Mouse (Mus musculus) layer of hippocampus, postnatal 25 days (tissue): ENCODE measurements around the gene Styx. TPM values are rescaled to one million over a fixed set of nuclear protein-coding genes. Genes with fewer than 3 reads are reported as not detected.
A peak's percentile ranks its signal among the peaks of the same experiment; 100 is the strongest.
"Not testable (repeated sequence)": the region's sequence is repeated elsewhere in the genome, so short reads cannot be mapped to it uniquely, and the experiment has no call there.

Experiments used
- DNase-seq, 2 experiments: peaks; one replicate each; pipeline ENCODE4 v3.0.0; 2022; ENCODE audit warnings: mixed read lengths in 2 of 2, low spot score in 1 of 2; ENCODE audit errors: extremely low spot score in 1 of 2
- total RNA-seq, 2 experiments: library from RNA; stranded (reverse); gene quantifications; 2 replicates each; pipeline ENCODE4 v1.2.3; 2021

The Styx gene
- total RNA-seq, 2 experiments from 2014 or later = 15.0 to 16.8 TPM

DNA sequence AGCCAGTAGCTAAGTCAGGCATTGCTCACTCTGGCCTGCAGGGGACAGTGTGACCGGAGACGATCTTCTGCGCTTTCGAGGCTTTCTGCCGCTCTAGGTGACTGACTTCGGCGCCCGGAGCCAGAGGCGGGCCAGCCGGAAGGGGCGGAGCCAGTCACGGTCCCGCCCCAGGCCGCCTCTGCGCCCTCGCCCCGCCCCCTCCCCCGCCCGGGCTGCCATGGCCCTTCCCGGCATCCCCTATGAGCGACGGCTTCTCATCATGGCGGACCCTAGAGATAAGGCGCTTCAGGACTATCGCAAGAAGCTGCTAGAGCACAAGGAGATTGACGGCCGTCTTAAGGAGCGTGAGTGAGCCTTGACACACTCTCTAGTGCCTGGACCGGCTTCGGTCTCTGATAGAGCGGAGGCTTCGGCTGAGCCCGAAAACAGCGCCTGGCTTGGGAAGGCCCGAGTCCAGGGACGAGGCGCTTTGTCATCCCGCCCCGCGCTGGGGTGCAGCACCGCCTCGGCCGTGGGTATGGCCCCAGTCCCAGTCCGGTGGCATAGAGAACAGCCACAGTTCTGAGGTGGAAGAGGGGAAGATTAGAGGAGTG, 21.2 kb upstream of the Styx start, which contains the start of gene Psmc6:
Gene Psmc6 (plus strand): TSS at position 200 of the 593 bp plus-strand sequence.
- peak; percentile 72 to 74 for DNase-seq

DNA sequence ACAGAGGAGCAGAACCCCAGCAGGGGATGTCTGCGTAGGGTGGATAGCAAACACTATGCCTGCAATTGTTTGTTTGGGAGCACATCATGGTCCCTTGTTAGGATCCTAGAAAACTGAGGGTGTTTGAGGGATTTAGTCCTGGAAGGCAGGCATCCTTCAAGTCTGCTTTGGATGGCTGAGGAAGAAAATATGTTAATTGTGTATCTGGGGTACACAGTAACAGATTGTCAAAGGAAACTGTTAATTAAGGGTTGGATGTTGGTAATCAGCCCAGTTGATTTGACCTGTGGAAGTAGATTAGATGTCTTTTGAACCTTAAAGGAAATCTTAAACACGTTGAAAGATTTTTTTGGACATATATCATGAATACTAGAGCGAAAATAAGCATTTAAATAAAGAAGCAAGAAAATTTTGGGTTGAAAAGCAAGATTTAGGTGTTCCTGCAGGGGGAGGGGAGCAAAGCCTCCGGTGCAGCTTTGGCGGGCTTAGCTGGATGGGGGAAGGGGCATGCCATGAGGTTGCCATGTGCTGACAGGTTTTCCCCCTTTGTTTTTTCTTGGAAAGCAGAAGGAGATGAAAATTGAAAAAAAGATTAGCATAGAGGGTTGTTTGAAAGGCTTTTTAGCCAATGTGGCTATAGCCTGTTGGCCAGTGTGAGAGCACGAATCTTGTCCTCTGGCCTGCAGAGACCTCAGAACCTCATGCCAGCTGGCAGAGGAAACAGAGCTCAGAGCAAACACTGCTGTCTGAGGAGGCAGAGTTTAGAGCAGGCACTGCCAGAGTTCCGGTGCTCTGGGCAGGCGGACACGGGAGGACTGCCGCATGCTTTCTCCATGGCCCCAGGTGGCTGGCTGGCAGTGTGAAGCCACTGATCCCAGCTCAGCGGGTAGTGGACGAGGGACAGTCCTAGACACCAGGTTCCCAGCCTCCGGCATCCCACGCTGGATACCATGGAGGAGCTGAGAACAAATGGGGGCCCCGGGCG, 13.6 kb downstream of the Styx start:
- DNase-seq = no peak

DNA sequence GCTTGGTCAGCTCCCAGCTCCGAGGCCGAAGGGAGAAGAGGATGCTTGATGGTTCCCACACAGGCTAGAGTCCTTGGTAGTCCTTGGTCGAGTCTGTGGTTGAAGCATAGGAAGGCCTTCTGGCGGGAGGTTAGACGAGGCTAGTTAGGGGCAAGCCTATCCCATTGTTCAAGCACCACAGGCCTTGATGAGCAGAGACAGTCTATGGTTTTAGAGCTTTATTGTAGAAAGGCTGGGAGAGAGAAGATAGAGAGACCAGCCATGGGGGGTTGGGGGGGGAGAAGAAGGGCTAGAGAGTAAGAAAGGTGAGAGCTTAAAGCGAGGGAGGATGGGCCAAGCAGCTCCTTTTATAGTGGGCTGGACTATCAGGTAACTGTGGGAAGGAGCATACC, 14.3 kb downstream of the Styx start:
- no peak for DNase-seq

DNA sequence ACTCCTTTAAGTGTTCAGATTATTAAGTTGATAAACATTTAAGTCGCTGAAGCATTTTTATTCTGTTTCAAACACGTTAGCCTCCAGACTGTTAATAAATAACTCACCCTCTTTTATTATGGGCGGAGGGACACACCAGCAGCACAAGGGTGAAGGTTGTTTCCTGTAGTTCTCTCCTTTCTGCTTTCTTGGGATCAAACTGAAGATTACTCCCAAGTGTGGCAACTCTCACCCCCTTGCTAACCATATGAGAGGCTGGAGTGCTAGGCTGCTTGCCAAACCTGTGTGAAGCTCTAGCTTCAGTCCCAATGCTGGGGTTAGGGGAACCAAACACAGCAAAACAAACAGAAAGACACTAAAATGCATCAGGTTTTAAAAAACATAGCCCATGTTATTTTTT, 27.9 kb downstream of the Styx start:
- no peak for DNase-seq

DNA sequence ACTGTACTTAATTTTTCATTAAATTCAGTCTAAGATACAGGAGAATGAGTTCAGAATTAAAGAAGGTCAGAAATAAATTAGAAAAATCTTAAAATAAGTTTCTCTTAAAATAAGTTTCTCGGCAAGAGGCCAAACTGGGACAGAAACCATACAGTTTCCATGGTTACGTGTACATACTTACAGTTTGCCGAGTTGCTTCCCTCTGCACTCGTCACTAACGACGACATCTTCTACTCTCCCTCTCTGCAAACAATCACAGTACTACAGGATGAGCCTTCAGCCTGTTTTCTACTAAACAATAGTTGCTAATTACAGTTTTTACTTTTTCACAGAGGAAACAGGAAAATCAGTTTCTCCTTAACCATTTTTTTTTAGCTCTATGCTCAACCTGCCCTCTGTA, 29.9 kb downstream of the Styx start:
- no peak for DNase-seq

DNA sequence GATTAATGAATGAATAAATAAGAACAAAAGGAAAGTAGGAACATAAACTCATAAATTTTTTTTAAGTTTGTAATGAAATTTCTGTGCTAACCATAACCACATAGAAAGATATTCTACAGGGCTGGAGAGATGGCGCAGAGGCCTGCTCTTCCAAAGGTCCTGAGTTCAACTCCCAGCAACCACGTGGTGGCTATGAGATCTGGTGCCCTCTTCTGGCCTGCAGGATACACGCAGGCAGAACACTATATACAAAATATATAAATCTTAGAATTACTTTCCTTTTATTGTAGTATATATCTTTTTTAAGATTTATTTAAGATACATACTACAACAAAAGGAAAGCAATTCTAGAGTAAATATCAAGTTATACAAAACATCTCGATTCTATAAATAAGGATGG, 32.0 kb downstream of the Styx start:
- no peak for DNase-seq

DNA sequence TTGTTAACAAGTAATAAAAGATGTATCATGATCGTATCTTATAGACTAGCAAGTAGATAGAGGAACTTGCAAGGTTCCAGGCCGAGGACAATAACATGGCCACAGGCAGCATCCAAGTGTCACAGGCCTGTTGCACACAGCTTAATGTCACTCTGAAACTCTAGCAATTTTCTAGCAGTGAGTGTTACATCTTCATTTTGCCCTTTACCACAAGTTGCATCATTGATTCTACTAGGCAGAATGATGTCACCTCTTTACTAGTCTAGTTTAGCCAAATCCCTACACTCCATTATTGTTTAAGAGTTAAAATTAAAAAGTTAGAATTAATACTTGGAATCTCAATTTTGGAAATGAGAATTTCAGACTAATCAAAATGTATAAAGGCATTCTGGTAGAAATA, 34.7 kb downstream of the Styx start:
- no peak for DNase-seq

DNA sequence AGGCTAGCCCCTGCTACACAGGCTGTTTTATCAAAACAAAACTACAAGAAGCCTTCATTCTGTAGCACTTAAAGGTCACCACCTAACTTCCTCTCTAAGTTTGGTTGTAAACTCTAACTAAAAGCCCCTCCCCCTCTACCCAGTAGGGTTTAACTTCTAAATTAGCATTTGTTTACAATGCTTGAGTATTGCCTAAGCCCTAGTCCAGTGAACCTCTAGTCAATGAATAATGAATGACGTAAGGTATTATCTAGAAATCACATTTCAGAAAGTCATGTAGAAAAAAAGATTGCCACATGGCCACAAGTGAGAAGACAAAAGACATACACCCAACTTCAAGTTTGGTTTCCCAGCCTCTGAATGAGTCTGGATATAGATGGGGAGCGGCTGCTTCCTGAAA, 36.6 kb downstream of the Styx start:
- DNase-seq = no peak

DNA sequence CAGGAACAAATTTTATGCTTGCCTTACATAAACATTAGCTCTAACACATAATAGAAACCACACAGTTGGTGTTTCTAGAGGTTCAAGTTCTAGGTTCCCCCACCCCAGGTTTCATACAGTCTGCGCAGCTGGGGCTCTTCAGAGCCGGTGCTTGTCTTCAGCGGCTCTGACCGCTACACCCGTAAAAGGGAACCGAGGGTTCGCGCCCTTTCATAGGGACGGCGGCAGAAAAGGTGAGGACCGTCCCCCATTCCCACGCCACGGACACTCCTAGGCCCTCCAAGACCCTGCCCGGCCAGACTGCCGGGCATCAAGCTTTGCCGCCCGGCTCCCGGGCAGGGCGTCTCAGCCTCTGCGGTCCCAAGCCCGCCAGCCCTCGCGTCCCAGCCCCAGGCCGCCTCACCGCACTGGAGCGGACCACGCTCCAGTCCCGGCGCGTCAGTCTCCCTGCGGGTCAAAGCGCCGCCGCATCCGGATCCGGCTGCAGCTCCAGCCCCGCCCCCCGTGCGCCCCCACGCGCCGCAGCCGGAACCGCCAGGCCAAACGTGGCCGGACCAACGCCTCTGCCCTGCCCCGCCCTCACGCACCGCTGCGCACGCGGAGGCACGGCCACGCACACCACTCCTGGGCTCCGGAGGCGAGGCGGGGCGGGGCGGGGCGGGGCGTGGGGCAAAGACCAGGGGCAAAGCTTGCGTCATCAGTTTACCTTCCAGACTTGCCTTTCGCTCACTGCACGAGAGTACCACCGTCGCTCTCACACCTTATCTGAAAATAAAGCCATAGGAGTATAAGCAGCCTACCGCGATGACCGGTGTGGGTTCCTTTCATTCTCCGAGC, 37.7 kb downstream of the Styx start:
- peak; percentile 75 to 82 for DNase-seq

DNA sequence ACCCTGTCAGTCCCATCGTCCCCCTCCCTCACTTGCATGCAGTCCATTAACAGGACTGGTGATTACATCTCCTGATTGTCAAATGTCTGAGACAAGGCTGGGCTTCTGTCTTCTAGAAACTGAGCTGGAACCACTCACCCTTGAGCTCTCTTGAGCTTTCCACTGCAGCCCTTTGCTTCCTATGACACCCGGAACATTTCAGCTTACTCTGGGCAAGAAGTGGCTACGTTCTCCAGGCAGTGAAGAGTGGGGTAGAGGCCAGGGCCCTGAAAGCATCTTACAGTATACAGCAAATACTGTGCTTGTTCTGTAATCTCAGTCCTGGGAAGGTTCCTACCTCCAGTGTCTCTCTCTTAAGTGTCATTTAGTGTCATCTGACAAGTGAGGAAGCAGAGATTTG, 38.3 kb downstream of the Styx start:
- DNase-seq = peak in 1 of 2 experiments; percentile 8

DNA sequence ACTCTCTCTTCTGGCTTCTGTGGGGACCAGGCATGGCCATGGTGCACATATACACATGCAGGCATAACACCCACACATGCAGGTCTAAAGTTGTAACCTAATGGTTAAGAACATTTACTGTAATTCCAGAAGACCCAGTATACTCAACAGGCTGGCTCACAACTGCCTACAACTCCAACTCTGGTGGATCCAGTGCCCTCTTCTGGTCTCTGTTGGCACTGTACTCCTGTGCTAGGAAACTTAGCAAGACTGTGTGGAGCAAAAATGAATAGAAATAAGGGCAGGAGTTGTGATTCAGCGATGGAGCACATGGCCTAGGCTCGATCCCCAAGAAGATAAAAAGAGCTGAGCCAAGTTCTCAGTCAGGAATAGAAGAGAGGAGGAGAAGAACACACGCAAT, 48.9 kb downstream of the Styx start:
- DNase-seq = no peak

DNA sequence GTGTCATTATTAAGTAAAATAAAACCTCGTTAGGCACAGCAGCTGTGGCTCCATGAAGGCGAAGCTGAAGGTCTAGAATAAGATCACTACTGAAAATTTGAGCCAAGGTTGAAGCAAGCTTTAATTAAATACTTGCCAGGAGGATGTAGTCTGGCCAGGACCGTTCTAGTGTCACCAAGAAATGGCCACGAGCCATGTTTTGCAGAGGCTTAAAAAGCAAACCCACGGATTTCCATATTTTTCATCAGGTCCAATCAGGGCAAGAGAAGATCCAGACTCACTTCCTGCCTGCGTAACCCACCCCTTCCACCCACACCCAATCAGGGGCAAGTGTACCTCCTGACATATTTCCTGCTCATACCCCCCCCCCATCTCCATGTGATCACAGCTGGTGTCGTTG, 52.8 kb downstream of the Styx start:
- DNase-seq = no peak

DNA sequence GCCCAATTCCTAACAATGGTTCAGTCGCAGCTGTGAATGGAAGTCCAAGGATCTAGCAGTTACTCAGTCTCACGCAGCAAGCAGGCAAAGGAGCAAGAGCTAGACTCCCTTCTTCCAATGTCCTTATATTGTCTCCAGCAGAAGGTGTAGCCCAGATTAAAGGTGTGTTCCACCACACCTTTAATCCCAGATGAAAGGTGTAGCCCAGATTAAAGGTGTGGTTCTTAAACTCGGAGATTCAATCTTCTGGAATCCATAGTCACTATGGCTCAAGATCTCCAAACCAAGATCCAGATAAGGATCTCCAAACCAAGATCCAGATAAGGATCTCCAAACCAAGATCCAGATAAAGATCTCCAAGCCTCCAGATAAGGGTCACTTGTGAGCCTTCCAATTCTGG, 53.9 kb downstream of the Styx start, which contains the start of gene Gnpnat1:
Gene Gnpnat1 (minus strand): TSS at position 101 of the 400 bp plus-strand sequence.
- not testable (repeated sequence) for DNase-seq

DNA sequence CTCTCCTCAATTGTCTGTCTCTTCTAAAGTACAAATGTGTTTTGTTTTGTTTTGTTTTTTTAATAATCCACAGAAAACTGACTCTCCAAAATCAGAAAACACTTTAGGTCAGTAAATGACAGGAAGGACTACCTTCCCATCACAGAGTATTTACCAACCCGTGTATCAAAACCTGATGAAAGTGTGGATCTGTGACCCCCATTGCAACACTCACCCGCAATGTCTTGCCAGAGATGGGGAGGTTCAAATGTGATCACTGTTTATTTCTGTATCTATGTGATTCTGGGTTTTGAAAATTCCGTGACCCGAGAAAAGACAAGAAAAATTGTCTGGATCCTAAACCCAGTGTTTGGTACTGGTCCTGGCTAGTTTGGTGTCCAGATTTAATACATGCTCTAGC, 65.4 kb downstream of the Styx start:
- no peak for DNase-seq

DNA sequence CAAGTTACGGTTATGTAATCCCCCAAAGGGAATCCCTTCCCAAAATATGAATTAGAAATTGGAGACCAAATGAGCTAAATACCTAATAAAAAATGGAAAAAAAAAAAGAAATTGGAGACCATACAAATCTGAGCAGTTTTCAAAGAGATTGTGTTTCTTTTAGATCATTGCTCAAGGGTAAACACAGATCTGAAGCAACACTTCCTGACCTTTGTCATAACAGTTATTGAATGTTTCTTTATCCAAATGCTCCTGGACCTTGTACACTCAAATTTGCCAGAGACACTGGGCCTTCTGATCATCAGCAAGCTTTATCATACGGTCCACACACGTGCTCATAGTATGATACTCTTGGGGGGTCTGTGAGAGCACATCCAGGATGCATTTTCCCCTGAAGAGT, 67.7 kb downstream of the Styx start:
- no peak for DNase-seq

DNA sequence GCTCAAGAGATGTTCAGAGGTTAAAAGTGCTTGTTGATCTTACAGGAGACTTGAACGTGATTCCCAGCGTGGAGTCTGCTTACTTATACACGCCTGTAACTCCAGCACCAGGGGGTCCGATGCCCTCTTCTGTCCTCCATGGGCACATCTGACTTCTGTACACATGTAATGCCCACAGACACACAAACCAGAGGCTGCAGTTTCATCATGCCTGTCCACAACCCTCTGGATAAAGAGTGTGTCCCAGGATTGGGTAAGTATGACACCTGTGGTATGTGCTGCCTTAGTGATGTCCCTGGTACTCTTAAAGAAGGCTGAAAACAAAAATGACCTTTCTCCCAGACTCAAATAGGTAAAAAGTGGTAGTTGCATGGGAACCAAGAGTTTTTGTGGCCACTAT, 68.4 kb downstream of the Styx start:
- no peak for DNase-seq

DNA sequence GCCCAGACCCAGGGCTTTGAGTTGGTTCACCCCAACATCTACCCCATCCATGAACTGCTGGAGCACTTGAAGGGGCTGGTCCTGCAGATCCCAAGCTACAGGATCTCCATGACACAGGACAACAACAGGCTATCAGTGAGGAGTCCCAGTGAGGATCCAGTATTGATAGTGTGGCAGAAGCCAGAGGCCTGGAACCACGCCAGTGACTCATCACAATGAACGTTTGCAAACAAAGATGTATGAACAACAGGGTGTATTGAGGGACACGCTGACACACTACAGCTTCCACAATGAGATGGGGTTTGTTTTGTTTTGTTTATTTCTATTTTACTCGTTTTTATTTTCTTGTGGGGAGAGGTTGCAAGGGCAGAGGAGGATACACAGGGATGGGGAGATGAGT, 71.5 kb downstream of the Styx start:
- DNase-seq = peak in 1 of 2 experiments; percentile 12

DNA sequence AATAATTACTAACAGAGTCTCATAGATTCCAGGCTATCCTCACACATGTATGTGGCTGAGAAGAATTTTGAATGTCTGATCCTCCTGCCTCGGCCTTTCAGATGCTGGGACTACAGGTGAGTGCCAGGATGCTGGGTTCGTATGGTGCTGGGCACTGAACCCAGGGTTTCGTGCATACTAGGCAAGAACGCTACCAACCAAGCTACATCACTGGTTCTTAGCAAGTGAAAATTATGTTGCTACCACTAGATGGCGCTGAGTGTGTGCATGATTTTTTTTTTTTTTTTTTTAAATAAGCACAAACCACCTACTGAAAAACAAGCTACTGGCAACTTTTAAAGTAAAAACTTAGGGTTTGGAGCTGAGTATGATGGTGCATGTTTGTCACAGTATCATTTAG, 72.3 kb downstream of the Styx start:
- DNase-seq = peak; percentile 11 to 28

DNA sequence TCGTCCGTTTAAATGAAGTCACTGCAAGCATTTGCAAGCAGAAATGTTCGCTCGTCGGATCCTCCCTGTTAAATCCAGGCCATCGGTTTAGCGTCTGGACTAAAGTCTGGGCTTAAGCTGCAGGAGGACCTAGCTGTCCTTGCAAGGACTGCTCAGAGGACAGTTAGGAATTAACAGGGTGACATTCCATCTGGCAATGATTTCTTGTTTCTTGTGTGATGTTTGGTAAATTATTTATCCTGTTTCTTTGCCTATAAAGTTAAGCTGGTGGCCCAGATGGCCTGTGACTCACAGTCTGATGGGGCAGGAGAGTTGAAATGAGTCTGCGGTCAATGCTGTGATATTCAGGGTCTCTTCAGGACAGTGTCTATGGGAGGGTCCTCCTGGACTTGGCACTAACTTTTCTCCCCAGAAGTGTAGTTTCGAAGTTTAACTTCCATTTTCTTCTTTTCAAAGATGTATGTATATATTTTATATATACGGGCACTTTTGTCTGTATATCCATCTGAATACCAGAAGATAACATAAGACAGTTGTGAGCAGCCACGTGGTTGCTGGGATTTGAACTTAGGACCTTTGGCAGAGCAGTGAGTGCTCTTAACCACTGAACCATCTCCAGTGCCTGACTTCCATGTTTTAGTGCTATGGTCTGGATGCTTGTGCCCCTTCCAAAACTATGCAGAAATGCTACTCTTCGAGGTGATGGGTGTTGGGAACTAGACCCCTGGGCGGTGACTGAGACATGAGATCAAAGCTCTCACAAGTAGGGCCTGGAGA, 79.4 kb downstream of the Styx start:
- no peak for DNase-seq

DNA sequence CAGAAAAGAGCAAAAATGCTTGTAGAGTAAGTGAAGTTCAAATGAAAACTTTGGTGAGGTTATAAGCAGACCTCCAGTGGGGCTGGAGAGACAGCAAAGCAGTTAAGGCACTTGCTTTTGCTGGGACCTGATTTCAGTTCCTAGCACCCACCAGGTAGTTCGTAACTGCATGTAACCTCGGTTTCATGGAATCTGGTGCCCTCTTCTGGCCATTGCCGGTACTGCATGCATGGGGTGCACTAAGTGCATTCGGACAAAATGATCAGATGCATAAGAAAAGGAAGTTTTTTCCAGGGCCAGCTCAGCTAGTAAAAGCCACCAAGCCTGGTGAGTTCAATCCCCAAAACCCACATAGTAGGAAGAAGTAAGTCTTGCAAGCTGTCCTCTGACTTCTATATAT, 81.1 kb downstream of the Styx start:
- no peak for DNase-seq
